Mouse (Mus musculus) embryonic fibroblast, embryonic 13.5 days (primary cell): ENCODE data around the gene Ctnna2. TPM values are rescaled to one million over a fixed set of nuclear protein-coding genes. Genes with fewer than 3 reads are reported as not detected.

ENCODE experiments used
- H3K27ac ChIP-seq: 2 replicates; pipeline ENCODE4 v1.5.1; 2012; ENCODE audit warnings: low read length, control low read depth, inconsistent platforms; ENCODE audit not compliant: insufficient read depth
- H3K4me1 ChIP-seq: 2 replicates; pipeline ENCODE4 v1.6.1; 2011; ENCODE audit warnings: low read length; ENCODE audit not compliant: control insufficient read depth, insufficient read depth
- H3K4me3 ChIP-seq: 2 replicates; pipeline ENCODE4 v1.5.1; 2011; ENCODE audit warnings: mild to moderate bottlenecking, control low read depth, low read length; ENCODE audit not compliant: insufficient read depth
- CTCF ChIP-seq: IDR thresholded peaks from 2 replicates; pipeline ENCODE4 v1.5.1; 2011; ENCODE audit warnings: mild to moderate bottlenecking, control low read depth, low read length, moderate library complexity, borderline replicate concordance; ENCODE audit not compliant: insufficient read depth
- POLR2A ChIP-seq: IDR thresholded peaks from 2 replicates; pipeline ENCODE4 v1.6.1; 2011; ENCODE audit warnings: low read depth, mild to moderate bottlenecking, control low read depth, low read length, moderate library complexity
- polyA plus RNA-seq: library from polyadenylated mRNA; stranded (reverse); fragments of >200 nt; gene quantifications from 2 replicates; pipeline ENCODE4 v1.2.4, GENCODE M21; 2011; ENCODE audit warnings: low read depth; ENCODE audit not compliant: missing spikeins, insufficient read length

Ctnna2 gene
- polyA plus RNA-seq, 1 experiment: 7.5 TPM

- no peak overlapping the region for H3K4me3 ChIP-seq
- no peaks in the 10 kb centered on the region for H3K4me1 ChIP-seq
- no peak for TF ChIP-seq CTCF
- TF ChIP-seq POLR2A: no peak
- no peak overlapping the region for H3K27ac ChIP-seq
These were observed 954.4 kb downstream of the Ctnna2 start for GRCm38 (mm10) chr6:77025066-77025465.

- Histone ChIP-seq H3K4me3 (no peak overlapping the region), H3K4me1 (no peaks in the 10 kb centered on the region), H3K27ac (no peak overlapping the region)
- TF ChIP-seq POLR2A: no peak
- no peak for TF ChIP-seq CTCF
These were observed 966.3 kb downstream of the Ctnna2 start for GRCm38 (mm10) chr6:77013194-77013593.

- H3K27ac ChIP-seq: no peak overlapping the region
- no peaks in the 10 kb centered on the region for H3K4me1 ChIP-seq
- H3K4me3 ChIP-seq: no peak overlapping the region
- TF ChIP-seq POLR2A (no peak), CTCF (no peak)
These were observed 968.5 kb downstream of the Ctnna2 start for GRCm38 (mm10) chr6:77011001-77011400.

DNA sequence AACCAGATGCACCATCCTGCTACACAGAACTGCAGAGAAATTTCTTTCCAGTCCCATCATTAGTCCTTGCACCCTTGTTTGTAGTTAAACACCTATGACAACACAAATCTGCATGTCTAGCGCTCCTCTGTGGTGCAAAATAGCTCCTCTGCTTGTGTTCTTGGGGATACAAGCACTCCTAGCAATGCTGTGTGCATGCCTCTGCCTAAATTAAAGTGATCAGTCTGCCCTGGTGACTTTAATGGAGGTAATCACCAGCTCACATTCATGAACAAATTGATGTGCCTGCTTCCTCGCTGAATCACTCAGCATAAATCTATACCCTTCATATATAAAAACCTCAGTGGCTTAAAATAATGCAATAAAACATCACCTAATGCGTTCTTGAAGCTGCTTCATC, 987.4 kb downstream of the Ctnna2 start:
- Histone ChIP-seq H3K4me3 (no peak overlapping the region), H3K4me1 (no peaks in the 10 kb centered on the region), H3K27ac (no peak overlapping the region)
- no peak for TF ChIP-seq CTCF
- TF ChIP-seq POLR2A: no peak

- Histone ChIP-seq H3K4me1 (no peaks in the 10 kb centered on the region), H3K27ac (no peak overlapping the region), H3K4me3 (no peak overlapping the region)
- TF ChIP-seq POLR2A (no peak), CTCF (no peak)
These were observed 994.7 kb downstream of the Ctnna2 start for GRCm38 (mm10) chr6:76984773-76985172.

DNA sequence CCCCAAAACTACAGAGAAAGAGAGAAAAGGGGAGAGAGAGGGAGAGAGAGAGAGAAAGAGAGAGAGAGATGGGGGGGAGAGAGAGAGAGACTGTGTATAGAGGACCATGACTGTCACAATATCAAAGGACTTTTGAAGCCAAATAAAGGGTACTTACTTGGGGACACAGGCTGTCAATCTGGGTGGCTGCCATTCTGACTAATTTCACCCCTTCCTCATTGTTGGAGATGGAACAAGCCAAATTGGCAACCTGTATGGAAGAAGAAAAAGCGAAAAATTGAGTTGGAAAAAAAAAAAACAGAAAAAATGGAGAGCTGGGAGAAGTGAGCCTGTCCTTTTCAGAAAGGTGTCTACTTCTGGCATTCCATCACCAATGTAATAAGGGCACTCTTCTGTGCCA, 997.8 kb downstream of the Ctnna2 start:
- no peak overlapping the region for H3K4me3 ChIP-seq
- no peak overlapping the region for H3K27ac ChIP-seq
- TF ChIP-seq CTCF: no peak
- TF ChIP-seq POLR2A: no peak
- H3K4me1 ChIP-seq: no peaks in the 10 kb centered on the region

DNA sequence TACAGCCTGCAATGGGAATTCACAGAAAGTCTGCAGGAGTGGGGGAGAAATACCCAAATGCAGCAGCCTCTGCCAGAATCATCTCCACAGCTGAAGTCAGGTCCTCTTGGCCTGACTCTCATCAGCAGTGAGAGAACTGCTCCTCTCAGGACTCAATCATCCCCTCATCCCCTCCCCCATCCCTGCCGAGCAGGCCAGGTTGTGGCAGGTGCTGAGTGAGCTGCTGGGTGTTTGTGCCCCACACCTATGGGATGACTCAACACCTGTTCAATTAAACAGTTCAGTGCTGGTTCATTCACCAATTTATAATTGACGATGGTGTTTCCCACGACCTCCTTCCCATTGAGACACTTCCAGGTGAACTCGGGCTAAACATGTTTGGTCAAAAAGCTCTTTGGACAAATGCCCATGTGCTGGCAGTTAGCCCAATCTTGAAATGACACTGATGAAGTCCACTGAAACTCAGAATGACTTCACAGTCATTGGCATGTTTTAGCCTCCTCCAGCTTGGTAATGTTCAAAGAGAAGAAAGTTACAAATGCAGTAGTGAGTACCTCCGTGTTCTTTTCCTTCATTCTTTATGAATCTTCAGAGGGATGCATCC, 1000.1 kb downstream of the Ctnna2 start:
- no peak overlapping the region for H3K4me3 ChIP-seq
- H3K27ac ChIP-seq: no peak overlapping the region
- TF ChIP-seq POLR2A (no peak), CTCF (no peak)
- H3K4me1 ChIP-seq: no peaks in the 10 kb centered on the region

GRCm38 (mm10) chr6:76977817-76978216, 1001.7 kb downstream of the Ctnna2 start:
- no peak for TF ChIP-seq POLR2A
- TF ChIP-seq CTCF: no peak
- Histone ChIP-seq H3K4me3 (no peak overlapping the region), H3K27ac (no peak overlapping the region), H3K4me1 (no peaks in the 10 kb centered on the region)

- H3K4me1 ChIP-seq: no peaks in the 10 kb centered on the region
- no peak overlapping the region for H3K27ac ChIP-seq
- no peak for TF ChIP-seq CTCF
- no peak for TF ChIP-seq POLR2A
- H3K4me3 ChIP-seq: no peak overlapping the region
These were observed 1005.2 kb downstream of the Ctnna2 start for GRCm38 (mm10) chr6:76974297-76974696.

DNA sequence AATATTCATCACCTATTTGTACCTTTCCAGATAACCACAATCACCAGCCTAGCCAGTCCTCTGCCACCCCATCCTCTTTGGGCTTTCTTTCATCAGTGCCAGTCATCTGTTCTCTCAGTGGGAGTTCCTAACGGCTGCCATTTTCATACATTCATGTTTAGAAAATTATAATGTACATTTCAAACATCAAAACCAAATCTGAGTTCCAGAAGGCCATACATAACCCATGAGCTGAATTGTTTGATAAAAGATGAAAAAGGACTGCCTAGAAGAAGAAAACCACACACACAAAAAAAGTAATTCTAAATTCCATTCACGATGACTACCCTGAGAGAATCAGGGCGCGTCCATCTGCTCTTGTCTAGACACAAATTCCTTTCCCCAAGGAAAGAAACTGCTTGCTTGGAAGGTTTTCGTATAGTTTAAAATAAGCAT, 1014.5 kb downstream of the Ctnna2 start:
- H3K4me1 ChIP-seq: peaks cover 7% of the 10 kb centered on the region
- TF ChIP-seq CTCF (no peak), POLR2A (no peak)
- H3K4me3 ChIP-seq: no peak overlapping the region
- peak overlapping the region; percentile 50; the same call in 1 of the 2 replicates for H3K27ac ChIP-seq
